Comparison of ENCODE assay signal across 7 mouse cellular contexts in the genomic region with DNA sequence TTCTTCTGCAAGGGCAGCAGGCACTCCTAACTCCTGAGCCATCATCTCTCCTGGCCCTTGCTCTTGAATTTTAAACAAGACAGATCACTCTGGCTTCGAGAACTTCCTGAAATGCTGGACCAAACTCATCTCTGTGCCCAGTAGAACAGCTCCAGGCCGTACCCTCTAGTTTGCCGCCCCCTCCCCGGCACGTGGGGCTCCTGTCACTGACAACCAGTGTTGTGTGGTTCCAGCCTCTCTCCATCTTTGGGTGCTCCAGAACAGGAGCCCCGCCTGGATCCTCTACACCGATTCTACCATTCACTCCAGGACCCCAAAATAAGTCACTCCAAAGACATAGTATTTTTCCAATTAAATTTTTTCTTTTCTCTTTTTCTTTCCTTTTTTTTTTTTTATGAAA. TPM values are rescaled to one million over a fixed set of nuclear protein-coding genes. Genes with fewer than 3 reads are reported as not detected.
"Had no signal": no experiment of that assay in that cellular context is flagged by ENCODE, and none has a peak within 500 bp of the region (broad histone marks: within the 10 kb centered on the region; RNA-seq: fewer than 3 reads in every experiment).

No protein-coding gene starts in this region.

- H3K9ac ChIP-seq: lung, embryonic 15.5 days; neural tube, embryonic 15.5 days had no signal

- H3K27ac ChIP-seq: layer of hippocampus, adult 2 months; lung, embryonic 15.5 days; macrophage had no signal

- H3K4me3 ChIP-seq: layer of hippocampus, adult 2 months; lung, embryonic 15.5 days; myocyte; neural tube, embryonic 15.5 days had no signal

- H3K9me3 ChIP-seq: lung, embryonic 15.5 days; neural tube, embryonic 15.5 days had no signal

- DNase-seq: lung, postnatal 14 days; right cerebral cortex, postnatal 25 days had no signal

- H3K27me3 ChIP-seq: lung, embryonic 15.5 days; neural tube, embryonic 15.5 days had no signal

RNA-seq across cellular contexts. Expression of gene Slc29a4, which starts 32.0 kb away (rescaled TPM):
- polyA plus RNA-seq: macrophage, myocyte had no signal
